Mouse (Mus musculus) cerebellum, postnatal 4 days (tissue): Measurements from ENCODE around the gene AA986860.

Experiments
- DNase-seq, 2 experiments: peaks; one replicate each; pipeline ENCODE4 v3.0.0; 2022; ENCODE audit warnings: low spot score in 2 of 2, mixed read lengths in 1 of 2

Gene AA986860

DNA sequence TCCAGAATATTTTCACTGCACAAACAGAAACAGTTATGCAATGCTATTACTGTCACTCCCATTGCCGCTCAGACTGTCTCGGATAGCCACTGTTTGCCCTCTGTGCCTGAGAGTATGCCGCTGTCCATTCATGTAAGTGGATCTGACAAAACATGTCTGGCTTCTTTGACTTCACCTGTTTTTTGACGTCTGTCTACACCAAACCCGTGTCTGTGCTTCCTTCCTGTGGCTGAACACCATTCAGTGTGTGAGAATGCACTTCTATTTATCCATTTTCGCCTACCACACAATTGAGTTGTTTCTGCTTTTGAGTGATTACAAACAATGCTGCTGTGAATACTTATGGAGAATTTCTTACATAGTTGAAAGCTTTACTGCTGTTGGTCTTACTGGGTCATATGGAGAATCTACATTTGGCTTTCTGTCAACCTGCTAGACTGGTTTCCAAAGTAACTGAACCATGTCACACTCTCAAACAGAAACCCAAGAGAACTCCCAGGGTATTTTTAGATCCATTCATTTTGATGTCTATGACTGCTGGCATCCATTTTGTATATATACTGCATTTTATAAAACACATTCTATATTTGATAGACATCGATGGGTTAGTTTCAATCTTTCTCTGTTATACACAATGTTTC, 44.0 kb downstream of the AA986860 start:
- DNase-seq: no peak

DNA sequence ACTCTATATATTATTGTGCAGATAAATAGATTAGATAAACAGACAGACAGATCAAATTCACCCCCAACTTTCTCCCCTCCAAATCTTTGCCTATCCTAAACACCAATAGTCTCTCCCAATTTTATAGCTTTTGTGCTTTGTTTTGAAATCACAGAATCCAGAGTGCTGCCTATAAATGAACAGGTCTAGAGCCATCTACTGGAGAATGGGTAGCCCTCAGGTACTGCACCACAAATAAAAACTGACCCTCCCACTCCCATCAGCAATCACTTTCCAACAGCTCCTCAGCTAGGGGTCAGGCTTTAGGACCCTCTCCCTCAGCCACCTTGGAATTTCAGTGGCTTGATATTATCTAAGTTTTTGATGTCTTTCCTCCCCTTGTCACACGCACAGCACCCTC, 44.9 kb downstream of the AA986860 start:
- no peak for DNase-seq

DNA sequence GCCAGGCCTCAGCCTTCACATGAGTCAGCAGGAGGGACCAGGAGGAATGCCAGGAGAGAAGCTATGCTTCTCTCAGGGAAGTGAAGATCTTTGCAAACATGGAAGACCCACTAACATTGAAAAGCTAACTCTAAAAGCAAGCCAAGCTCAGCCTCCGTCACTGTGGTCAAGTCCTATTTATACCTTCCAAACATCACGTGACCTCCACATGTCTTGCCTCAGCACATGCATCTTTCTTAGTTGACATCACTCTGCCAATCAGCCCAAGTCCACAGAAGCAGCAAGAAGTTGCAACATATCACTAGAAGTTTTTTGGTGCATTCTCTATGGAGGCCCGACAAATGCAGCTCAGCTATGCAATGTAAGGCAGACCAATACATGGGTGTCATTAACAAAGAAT, 48.1 kb downstream of the AA986860 start:
- DNase-seq: no peak

DNA sequence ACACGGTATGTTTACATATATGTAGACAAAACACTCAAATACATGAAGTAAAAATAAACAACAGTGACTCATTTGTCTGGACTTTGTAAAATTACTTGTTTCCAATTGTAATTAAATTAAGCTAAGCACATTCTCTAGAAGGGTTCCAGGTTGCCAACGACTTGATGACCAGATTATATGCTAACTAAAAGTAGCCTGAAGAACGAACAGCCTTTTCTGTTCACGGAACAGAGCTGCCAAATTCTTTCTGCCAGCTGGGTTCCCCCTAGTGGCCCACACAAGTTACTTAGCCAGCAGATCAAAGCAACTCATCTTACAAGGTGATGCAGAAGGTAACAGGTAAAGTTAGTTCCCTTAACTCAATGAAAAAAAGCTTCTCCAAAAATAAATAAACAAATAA, 52.3 kb downstream of the AA986860 start:
- DNase-seq: no peak

DNA sequence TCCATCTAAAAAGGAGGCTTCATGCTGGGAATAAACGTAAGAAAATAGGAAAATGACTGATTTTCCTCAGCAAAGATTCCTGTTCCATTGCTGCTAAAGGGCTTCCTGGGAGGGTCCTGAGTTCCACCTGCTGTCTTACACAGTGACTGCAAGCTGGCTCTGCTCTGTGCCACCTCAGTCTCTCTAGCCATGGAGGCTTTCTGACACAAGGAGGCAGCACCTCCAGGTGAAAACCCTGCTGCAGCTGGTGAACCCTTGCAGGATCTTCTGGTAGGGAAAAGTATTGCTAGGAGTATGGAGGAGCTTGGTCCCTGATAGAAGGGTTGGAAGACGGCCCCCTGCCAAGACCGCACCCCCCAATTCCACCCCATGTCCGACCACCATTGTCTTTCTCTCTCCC, 55.2 kb downstream of the AA986860 start:
- DNase-seq: no peak

DNA sequence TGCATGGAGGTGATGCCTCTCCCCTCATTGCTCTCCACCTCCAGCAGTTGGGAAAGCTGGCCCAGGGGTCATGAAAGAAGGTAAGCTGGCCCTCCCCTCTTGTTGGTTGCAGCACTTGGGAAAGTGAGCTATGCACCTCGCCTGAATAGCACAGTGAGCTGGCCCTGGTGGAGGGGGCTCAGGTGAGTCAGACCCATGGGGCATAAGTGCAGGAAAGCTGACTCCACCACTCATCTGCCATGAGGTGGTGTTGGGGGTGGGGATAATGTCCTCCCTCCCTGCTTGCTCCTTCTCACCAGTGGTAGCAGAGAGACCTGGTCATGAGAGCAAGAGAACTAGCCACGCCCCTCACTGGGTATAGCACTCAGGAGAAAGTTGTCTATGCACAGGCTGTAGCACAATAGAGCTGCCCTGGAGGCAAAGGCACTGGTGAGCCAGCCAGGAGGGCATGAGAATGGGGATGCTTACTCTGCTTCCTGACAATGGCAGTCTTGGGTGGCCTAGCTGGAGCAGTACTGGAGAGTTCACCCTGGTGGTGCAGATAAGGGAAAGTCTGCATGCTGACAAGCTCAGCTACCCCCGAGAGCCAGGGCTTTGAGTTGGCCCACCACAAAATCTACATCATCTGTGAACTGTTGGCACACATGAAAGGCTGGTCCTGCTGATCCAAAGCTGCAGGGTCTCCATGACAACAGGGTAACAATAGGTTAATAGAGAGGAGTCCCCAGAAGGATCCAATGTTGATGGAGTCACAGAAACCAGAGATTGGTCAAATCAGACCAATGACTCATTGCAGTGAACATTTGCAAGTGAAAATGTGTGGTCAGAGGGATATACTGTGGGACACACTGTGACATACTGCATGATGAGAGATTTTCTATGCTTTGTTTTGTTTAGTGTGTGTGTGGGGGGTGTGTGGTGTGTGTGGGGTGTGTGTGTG, 58.0 kb downstream of the AA986860 start:
- no peak for DNase-seq
